Mouse (Mus musculus) heart, adult 9 months (tissue): ENCODE measurements around the gene Snx13.

Experiments
- DNase-seq, 2 experiments: peaks; one replicate each; pipeline ENCODE4 v3.0.0; 2022; ENCODE audit warnings: low spot score in 2 of 2

Gene Snx13

DNA sequence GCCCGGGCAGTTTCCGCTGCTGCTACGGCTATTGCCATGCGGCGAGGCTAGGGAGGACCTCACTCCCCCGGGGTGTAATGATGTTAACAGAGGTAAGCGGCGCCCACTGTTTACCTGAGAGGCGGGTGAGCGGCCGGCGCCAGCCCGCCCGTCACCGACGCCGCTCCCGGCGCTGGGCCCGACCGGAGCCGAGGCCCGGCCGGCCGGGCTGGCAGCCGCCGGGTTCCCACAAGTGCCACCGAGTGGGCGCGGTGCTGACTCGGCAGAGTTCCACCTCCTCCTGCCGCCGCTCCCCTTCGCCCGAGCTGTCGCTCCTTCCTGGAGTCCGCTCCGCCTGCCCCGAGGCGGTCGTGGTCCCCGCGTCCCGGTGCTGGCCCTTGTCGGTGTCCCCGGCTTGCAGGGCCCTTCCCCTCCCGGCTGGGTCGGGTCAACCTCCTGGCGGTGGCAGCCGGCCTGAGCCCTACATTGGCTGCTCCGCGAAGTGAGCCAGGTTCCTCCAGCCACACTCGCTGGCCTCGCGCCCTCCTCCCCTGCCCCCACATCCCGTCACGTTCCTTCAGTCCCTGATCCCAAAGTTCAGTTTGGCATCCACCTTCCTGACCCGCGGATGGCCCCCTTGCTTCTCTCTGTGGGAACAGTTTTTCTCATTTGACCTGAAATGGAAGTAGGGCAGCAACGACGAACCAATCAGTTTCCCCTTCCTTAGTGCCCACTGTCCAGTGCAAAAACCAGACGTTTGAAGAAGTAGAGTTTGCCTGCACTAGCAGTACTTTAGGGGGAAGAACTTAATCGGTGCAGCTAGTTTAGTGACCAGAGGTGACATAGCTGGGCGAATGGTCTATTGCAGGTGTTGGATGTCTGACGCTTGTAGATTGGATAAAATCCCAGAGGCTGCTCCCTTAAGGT is 587 bp downstream of the Snx13 start:
- DNase-seq, result peak; percentile 63 to 67

DNA sequence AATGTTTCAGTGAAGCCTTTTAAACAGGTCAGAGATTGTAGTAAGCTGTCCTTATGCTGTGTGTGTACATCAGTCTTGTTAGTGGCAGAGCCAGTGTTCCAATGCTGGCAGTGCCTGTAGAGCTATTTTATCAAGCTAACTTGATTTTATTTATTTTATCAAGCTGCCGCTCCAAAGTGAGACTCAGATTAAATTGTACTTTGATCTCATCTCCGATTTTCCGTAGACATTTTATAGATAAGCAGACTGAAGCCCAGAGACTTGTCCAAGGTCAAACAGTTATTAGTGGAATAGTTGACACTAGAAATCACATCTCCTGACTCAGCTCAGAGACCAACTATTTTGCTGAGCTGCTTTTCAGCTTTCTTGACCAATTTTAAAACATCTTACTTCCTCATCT is 1.9 kb downstream of the Snx13 start:
- no peak for DNase-seq

DNA sequence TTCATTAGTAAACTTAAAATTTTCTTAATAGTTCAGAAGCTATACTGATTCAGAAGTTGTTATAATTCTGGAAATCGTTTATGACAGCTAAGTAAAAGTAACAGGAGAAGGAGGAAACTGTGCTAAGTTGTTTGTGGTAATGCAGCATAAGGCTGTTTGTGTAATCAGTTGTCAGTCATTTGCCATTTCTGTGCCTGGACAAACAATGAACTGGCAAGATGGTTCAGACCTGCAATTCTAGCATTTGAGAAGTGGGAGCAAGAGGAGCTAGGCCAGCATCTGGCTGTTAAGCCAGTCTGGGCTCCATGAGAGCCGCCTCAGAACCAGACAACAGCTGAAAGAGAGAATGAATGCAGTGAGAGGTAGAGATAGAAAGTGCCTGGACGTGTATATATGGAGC is 3.5 kb downstream of the Snx13 start:
- no peak for DNase-seq

DNA sequence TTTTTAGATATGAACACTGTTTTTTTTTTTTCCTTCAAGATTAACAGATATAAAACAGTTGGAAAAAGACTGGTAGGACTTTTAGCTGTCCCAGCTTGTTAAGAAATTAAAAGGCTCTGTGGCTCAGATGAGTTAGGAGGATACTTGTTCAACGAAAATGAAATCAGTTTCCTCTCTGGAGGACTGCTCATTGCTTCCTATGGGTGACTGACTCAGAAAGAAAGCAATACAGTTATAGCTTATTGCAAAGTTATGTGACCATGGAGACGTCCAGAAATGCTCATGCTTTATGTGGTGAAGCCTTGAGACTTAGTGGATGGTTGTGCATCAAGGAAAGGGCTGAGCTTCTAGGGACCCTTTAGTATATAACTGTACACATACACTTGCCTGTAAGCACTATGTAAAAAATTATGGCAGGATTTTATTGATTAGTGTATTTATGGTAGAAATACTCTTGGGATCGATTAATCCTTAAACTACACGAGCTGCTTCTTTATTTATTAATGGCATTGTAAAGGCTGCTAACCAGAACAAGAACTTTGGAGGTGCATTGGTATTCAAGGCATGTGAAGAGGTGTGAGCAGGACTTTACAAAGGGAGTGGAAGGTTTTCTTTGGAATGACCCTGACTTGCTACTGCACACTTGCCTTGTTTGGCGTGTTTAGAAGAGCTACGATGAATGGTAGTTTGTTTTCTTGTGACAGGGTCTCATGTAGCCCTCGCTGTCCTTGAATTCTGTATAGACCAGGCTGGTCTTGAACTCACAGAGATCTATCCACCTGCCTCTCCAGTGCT is 4.2 kb downstream of the Snx13 start:
- no peak for DNase-seq

DNA sequence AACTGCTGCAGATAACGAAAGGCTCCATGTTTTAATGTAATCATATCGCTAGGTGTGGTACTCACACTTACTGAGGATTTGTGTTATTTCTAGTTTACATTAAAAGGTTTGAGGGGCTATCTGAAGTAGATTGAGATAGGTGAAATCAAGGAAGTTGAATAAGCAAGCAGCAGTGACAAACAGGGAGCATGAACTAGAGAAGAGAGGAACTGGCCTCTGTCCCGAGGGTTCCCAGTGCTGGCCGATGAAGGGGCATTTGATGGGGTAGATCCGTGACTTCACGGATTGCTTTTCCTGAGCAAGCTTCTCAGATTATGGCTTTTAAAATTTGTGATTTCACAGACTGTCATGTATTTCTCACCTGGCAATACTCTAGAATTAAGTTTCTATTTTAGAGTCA is 7.4 kb downstream of the Snx13 start:
- no peak for DNase-seq

DNA sequence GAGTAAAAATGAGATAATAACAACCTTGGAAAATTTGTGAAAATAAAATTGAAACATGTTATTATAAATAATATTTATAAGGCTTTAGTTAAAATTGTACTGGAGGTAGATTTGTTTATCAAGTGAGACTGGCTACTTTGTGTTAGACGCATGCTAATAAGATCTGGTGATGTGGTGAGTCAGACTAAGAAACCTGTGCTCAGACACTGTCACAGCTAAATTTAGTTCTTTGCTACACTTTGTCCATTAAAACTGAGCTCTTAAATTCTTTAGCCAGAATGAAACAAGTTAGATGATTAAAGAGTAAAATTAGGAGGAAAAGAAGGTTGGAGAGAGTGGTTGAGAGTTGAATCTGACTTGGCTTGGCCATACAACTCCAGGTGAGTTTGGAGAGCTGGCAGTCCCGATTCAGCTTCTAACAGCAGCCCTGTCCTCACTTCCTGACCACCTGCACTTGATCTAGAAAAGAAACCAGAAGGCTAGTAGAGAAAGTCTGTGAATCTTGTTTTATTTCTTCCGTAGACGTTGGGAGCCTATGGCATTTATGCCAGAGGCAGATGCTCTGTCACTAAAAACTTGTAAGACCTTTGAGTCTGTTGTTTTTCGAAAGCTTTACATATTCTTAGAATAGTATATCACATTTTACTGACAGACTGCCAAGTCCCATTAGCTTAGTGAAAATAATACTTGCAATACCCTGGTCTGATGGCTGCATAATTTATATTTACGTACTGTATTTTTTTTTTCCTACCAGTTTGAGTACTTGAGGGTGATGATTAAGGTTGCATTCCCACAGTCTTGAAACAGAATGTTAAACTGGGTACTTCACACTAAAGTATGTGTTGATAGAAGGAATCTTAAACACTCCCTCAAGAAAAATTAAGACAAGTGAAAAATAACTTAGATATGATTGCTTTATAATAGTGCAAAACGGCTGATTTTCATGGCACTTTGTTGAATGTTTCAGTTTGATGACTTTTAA is 8.4 kb downstream of the Snx13 start:
- no peak for DNase-seq

DNA sequence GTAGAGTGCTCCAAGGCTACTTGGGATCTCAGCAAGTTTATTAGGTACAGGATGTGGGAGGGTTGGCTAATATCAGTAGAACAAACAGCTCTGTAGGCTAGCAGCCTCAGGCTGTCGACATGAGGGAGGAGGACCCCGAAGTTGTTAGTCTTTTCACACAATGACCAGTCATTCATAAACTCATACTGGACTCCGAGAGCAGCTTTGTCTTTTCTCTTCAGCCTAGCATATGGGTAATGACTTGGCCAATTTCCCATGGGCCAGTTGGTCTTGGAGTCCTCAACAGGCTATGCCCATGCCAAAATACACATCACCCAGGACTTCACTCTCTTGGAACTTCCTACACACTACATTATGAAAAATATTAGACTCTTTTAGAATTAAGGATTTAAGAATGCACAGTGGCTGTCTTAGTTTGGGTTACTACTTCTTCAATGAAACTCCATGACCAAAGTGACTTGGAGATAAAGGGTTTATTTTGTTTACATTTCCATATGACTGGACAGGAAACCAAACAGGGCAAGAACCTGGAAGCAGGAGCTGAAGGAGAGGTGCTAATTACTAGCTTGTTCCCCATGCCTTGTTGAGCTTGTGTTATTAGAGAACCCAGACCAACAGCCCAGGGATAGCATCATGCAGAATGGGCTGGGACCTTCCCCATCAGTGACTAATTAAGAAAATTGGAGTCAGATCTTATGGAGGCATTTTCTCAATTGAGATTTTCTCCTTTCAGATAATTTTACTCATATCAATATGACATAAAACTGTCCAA is 16.9 kb downstream of the Snx13 start:
- no peak for DNase-seq

DNA sequence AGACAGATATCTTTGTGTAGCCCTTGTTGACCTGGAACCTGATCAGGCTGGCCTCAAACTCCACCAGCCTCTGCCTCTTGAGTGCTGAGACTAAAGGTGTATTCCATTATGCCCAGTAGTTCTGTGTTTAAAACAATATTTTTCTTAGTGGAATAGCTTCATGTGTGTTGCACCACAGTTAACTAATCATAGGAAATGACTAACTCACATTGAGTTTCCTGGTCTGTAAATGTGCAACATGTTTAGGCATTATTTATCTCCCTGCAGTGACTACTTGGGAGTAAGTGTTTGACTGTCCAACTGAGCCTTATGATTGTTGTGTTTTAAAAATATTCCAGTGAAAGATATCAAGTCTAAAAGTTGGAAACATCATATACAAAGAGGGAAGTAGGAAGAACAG is 20.6 kb downstream of the Snx13 start:
- DNase-seq, result no peak

DNA sequence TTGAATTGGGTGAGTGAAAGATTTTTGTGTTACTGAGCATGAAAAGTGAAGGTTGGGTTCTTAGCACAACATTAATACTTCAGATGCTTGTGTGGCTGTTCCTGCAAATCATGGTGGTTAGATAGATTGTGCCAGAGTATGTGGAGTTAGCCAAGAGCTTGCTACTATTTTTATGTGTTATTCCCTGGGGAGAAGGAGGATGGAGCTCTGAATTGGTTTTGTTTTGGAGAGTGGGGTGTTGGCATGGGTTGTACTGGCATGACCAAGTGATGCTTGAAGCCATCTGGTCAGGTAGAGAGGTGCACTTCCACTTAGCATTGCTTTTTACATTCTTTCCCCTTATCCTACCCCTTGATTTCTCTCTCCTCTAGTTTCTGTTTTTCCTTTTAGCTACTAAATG is 24.4 kb downstream of the Snx13 start:
- DNase-seq, result no peak

DNA sequence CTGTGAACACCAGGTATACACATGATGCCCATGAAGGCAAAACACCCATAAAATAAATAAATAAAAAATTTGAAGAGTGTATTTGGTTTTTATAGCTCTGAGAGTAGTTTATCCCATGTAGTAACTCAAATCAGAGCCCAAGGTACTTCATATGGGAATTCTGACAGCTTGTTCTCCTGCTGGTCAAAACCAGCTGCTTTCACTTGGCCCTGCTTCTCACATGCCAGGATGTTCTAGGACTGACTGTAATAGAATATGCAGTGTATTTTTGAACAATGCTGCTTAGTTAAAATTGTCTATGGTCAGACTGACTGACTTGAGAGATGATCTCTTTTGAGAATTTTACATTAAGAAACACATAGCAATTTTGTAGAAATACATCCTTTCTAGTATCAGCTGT is 25.2 kb downstream of the Snx13 start:
- no peak for DNase-seq

DNA sequence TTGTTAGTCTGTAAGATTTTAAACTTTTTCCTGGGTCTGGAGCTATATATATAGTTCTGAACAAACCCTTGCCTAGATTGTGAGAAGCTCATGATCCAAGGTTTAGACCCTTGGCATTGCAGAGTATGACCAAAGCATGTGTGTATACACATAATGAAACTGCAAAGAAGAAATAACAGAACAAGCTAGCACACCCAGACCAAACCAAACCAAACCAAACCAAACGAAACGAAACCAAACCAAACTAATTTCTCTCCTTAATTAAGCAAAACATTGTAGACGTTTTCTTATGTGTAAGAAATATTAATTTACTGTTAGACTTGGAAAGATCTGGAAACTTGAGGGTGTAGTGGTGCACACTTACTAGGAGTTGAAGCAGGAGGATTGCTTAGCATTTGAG is 29.0 kb downstream of the Snx13 start:
- no peak for DNase-seq

DNA sequence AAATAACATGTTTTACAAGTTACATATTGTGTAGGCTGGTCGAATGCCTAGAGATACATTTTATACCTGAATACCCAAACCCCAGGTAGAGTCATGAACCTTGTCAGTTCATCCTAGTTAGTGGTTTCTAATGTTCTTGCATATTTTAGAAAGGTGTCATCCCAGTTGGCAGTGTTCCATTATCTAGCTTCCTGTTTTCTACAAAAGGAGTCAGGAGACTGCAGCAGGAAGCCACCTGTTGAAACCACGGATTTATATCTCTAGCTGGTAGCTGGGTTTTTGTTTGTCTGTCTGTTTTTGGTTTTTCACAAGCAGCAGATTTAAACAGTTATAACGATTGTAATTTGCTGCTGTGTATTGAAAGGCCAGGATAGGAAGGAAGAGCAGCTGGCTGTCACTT is 76.6 kb downstream of the Snx13 start:
- no peak for DNase-seq

DNA sequence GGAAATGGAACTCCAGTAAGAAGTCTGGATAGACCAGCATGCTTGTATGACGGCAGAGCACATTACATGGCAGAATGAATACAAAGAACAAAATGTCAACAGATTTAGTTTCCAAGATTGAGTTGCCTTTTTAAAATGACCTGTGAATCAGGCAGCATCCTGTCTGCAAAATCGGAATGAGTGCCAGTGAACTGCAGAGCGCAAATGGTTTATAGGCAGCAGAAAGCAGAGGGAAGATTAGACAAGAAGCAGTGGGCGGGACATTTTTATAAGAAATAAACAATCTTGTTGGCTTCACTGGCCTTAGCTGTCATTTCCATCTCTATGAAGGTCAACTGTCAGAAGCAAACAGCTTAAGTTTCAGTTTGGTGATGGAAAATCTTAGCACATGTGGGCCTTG is 106.2 kb downstream of the Snx13 start:
- DNase-seq, result no peak

DNA sequence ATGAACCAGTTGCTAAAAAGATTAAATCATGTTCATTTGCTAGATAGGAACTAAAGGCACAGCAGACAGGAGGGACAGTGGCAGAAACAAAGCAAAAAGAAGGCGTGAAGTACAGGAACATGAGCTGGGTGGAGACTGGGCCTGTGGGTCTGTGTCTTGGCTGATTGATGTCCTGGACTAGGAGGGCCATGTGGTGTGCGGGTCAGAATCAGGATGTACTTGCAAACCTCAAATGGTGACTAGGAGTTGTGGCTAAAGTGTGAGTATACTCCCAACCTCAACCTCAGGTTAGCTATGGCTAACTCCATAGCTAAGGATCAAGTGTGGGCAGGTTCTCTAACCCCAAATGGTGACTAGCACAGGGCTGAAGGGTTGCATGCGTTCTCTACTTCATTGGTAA is 107.2 kb downstream of the Snx13 start:
- DNase-seq, result no peak

DNA sequence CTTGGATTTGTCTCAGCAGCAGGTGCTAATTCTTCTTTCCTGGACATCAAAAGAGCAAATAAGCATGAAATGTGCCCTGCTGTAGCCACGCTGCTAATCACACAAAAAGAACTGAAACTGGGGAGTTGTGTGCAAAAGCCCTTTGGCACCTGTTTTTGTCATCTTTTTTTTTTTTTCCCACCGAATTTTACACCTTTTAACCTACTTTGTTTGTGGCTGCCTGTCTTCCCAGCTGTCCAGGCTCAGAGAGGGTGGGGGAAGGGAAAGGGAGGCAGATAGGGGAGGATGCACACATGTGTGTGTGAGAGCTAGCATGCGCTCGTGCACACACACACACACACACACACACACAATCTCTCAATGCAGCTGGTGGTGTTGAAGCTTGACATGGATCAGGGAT is 110.3 kb downstream of the Snx13 start:
- DNase-seq, result no peak

DNA sequence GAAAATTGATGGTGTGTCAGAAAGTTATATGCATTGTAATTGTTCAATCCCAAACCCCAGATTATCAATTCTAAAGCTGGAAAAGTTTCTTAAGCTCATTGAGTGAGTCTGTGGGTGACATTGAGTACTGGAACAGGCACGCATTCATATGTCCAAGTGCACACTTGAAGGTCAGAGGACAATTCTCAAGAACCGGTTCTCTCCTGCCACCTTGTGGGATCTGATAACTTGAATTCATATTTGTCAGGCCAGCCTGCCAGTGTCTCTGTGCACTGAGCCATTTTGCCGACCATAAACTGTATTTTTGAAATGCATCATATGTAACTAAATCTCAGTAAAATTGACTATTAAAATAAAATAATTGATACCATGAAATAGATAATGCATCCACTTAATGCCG is 114.7 kb downstream of the Snx13 start:
- no peak for DNase-seq

DNA sequence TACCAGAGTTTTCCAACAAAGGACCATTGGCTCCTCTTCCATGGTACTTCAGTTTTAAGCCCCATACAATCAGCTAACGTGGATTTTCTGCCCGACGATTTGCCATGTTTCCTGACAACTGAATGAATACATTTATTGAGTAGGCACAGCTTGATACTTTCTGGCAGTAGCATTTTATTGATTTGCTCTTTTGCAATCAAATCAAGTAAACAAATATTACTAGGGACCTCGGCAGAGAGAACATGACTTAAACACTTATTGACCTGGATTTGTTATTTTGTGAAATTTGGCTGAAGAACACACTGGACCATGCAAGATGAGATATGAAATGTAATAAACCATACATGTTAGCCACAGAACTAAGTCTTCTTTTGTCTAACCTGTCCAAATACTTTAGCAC is 123.3 kb downstream of the Snx13 start:
- DNase-seq, result no peak

DNA sequence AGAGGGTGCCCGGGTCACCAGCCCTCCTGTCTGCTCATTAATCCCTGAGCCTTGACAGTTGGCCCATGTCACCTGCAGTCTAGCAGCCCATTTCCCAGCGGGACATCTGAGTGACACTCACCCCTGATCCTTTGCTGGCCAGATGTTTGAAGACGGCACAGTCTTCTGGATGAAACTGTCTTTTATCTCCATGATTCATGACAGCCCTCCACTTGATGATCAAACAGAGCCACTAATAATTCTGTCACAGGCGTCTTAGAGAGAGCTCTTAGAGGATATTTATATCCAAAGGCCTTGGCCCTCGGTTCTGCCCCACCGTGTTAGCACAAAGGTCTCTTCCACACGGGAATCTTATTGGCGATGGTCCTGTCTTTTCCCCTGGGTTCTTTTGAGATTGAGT is 129.0 kb downstream of the Snx13 start:
- DNase-seq, result no peak

DNA sequence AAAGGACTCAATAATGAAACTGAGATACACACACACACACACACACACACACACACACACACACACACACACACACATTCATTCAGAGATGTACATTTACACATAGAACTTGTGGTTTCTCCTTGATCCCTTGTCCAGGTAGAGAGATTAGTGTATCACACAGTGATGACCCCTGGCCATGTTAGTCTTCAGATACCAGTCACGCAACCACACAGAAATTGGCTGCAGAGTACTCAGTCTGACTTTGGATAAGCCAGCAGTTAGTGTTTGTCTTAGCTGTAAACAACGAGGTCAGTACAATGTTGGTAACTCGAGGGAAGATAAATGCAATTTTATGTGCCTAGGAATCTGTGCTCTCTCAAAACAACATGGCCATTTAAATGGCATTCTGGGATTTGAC is 129.6 kb downstream of the Snx13 start:
- no peak for DNase-seq

DNA sequence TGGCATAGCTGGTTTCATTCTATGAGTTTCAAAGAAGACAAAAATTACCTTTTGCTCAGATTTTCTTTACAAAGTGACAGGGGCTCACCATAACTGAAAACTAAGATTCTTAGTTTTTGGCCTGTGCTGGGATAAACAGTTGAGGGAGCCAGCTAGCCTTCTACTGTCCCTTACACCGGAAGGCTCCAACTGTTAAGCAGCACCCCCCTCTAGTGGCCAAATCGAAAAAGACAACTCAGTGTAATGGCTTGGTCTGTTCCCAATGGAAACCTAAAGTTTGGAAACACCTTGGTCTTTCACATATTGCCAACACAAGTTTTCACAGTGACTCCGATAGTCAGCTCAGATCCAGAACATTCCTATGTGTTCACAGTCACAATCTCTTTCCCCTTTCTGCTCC is 135.7 kb downstream of the Snx13 start:
- peak; percentile 15 to 72 for DNase-seq

DNA sequence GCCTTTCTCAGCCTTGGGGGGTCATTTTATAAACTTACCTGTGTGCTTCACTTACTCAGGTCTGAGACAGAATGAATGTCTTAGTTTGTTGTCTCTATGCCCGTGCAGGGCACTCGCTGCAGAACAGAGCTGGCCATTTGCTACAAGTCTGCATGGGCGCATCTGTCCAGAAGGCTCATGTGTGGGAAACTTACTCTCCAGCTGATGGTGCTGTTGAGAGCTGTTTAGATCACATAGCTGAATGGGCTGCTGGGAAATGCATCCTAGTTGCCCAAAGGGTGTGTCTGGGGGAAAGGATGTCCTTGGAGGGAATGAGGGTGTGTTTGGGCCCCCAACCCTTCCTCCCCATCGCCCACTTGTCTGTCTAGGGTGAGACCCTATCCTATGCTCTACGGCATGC is 137.3 kb downstream of the Snx13 start:
- no peak for DNase-seq
